Mouse (Mus musculus): ENCODE results near the gene Wfdc2. TPM values are rescaled to one million over a fixed set of nuclear protein-coding genes. Genes with fewer than 3 reads are reported as not detected.
A peak's percentile ranks its signal among the peaks of the same experiment; 100 is the strongest.

The Wfdc2 gene
- total RNA-seq (2015; ENCODE audit: low replicate concordance) (not detected in 2 replicates), total RNA-seq (2017; ENCODE audit: low replicate concordance) (not detected in 2 replicates)

DNA sequence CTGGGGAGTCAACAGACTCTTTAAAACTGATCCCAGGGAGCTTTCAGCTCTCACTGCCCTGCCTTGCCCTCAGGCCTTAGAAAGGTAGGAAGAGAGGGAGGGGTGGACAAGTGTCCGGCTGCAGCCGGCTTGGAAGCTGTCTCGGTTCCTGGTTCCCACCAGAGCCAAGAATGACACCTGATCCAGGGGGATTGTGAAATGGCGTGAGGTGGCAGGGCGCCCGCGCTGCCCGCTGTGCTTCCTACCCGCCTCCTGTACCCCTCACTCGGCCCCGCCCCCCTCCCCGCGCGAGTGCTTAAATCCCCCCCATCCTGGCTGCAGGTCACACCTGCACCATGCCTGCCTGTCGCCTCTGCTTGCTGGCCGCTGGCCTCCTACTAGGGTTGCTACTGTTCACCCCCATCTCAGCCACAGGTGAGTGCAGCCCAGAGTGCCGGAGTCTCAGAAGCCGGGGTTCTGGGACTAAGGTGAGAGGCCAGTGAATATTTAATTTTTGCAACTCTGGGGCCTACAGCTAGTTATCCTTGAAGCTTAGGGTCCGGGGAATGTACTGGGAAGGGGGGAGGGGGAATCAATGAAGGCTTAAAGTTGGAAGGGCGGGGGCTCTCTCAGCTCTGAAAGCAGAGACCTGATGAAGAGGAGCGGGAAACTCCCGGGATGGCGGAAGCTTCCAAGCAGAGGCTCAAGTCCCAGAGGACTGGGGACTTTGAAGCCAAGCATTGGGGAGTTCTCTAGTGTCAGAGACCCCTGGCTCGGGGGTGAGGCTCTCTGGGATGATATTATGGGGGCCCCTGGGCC, at the start of gene Wfdc2:
Gene Wfdc2 (plus strand): TSS at position 23 of the 798 bp plus-strand sequence.
- ATAC-seq (replicated peaks; ENCODE audit: low FRiP score, poor library complexity, severe bottlenecking): no peak

DNA sequence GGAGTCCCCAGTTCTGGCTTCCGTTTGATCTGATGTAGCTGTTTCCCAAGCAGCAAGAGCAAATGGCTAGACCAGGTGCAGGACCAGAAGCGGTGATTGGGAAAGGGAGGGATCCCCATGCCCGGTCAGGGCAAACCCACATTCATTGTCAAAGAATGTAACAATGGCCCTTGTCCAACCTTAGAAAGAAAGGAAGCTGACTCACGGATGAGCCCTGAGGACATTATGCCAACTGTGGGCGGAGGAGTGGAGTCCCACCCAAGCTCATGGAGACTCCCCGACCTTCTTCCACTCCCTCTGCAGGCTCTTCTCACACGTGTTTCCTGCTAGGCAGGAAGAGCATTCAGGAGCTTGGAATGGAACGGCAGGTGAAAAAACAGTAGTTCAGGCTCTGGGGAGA, 48.8 kb upstream of the Wfdc2 start:
- ATAC-seq (replicated peaks; ENCODE audit: low FRiP score, poor library complexity, severe bottlenecking): no peak

GRCm38 (mm10) chr2:164514916-164515315, 47.3 kb upstream of the Wfdc2 start:
- no peak for ATAC-seq (replicated peaks; ENCODE audit: low FRiP score, poor library complexity, severe bottlenecking)

GRCm38 (mm10) chr2:164515897-164516296, 46.3 kb upstream of the Wfdc2 start:
- ATAC-seq (replicated peaks; ENCODE audit: low FRiP score, poor library complexity, severe bottlenecking): no peak

DNA sequence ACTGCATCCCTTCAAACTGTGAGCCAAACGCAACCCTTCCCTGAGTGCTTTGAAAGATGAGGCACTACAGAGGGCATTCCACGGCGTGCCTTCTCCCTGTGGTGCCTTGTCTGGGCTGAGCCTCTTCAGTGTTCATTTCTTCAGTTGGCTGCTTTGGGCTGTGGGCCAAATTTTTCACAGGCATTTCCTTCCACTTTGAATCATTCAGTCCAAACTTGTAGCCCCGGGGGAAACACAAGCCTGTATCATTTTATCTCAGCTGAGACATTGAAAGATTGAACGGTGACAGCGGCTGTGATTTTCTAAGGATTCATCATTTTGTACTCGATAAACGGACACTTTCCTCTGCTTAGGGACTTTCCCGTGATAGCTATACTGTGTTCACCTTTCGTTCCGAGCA, 45.6 kb upstream of the Wfdc2 start:
- ATAC-seq (replicated peaks; ENCODE audit: low FRiP score, poor library complexity, severe bottlenecking): no peak

DNA sequence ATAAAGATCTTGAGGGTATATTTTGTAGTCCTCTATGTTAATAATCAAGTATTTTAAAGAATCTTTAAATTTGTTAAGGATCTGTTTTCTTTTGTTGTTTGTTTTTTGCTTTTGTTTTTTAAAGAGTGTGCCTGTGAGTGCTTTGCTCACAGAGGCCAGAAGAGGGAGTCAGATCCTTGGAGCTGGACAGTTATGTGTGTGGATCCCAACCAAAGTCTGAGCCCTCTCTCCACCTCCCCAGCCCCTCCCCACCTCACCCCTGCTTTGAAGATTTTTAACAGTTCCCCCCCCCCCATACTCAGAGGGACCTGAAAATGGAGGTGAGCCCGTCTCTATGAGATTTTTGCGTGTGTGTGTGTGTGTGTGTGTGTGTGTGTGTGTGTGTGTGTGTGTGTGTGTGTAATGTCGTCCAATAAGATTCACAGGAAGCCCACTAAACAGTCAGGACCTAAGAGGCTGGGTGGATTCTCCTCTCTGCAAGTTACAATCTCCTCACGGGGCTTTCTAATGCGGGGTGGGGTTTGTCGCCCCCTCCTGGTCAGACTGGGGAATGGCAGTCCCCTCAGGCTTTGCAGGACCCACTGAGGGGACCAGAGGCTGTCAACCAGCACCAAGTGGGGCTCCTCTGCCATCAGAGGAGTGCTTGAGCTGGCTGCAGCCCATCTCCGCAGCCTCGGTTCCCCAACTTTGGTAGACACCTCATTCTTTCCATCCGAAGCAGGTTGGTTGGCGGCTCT, 44.6 kb upstream of the Wfdc2 start:
- ATAC-seq (replicated peaks; ENCODE audit: low FRiP score, poor library complexity, severe bottlenecking): peak; percentile 64; the same call in 1 of the 2 replicates

GRCm38 (mm10) chr2:164518266-164519170, 43.7 kb upstream of the Wfdc2 start:
- no peak for ATAC-seq (replicated peaks; ENCODE audit: low FRiP score, poor library complexity, severe bottlenecking)

GRCm38 (mm10) chr2:164519171-164519526, 43.1 kb upstream of the Wfdc2 start:
- ATAC-seq (replicated peaks; ENCODE audit: low FRiP score, poor library complexity, severe bottlenecking): no peak

GRCm38 (mm10) chr2:164520782-164521181, 41.4 kb upstream of the Wfdc2 start:
- 0 out of 2 replicates have a peak, but pooled peaks have one; percentile 49 for ATAC-seq (replicated peaks; ENCODE audit: low FRiP score, poor library complexity, severe bottlenecking)

- no peak for ATAC-seq (replicated peaks; ENCODE audit: low FRiP score, poor library complexity, severe bottlenecking)
These were observed 40.4 kb upstream of the Wfdc2 start for GRCm38 (mm10) chr2:164521841-164522240.

DNA sequence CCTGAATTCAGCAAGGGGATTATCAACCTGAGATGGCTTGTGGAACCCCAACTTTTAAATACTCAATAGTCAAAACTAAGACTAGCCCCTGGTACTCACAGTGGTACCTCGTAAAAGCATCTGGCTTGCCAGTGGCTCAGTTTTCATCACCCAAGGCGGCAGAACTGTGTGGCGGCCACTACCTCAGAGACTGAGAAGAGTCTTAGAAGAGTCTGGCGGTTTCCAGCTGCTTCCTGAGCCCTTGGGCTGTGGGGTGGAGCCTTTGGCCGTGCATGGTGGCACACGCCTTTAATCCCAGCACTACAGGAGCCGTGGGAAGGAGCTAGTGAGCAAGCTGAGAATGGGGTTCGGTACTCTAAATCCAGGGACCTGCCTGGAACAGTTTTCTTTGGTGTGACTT, 39.9 kb upstream of the Wfdc2 start:
- no peak for ATAC-seq (replicated peaks; ENCODE audit: low FRiP score, poor library complexity, severe bottlenecking)

GRCm38 (mm10) chr2:164523301-164523773, 38.9 kb upstream of the Wfdc2 start:
- no peak for ATAC-seq (replicated peaks; ENCODE audit: low FRiP score, poor library complexity, severe bottlenecking)

- no peak for ATAC-seq (replicated peaks; ENCODE audit: low FRiP score, poor library complexity, severe bottlenecking)
These were observed 33.7 kb upstream of the Wfdc2 start for GRCm38 (mm10) chr2:164528557-164528956.

- peak; percentile 56 for ATAC-seq (replicated peaks; ENCODE audit: low FRiP score, poor library complexity, severe bottlenecking)
These were observed 31.0 kb upstream of the Wfdc2 start for GRCm38 (mm10) chr2:164531169-164531568.

- no peak for ATAC-seq (replicated peaks; ENCODE audit: low FRiP score, poor library complexity, severe bottlenecking)
These were observed 27.9 kb upstream of the Wfdc2 start for GRCm38 (mm10) chr2:164534315-164534714.

- ATAC-seq (replicated peaks; ENCODE audit: low FRiP score, poor library complexity, severe bottlenecking): no peak
These were observed 25.2 kb upstream of the Wfdc2 start for GRCm38 (mm10) chr2:164537003-164537402.

DNA sequence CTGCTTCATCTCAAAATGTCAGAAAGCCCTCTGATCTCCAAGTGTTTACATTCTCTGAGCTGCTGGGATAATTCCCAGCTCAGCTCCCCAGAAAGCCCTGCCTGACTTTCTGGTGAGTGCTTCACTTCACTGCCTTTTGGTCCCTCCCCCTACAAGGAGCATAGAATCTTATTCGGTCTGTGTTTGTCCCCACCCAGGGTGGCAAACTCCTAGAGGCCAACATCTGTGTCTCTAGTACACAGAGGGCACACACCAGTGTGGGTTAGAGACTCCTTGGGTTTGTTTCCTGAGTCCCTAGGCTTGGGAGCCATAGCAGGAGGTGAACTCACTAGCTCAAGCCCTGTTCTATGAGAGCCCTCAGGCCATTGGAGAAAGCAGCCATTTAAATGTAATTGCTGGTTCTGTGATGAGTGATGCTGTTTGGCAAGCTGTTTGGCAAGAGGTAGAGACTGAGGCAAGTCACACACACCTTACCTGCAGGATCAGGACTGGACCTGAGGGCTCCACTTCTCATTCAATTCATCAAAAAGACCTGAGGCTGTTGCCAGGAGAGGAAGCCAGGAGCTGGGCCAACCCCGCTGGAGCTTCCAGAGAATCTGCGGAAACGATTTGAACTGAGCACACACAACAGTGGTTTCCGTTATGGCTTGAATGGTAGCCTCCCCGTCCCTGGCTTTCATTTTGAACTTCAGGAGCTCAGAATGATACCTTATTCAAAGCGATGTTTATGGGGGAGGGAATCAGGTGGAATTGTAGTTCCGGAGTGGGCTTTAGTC, 21.4 kb upstream of the Wfdc2 start:
- ATAC-seq (replicated peaks; ENCODE audit: low FRiP score, poor library complexity, severe bottlenecking): no peak

DNA sequence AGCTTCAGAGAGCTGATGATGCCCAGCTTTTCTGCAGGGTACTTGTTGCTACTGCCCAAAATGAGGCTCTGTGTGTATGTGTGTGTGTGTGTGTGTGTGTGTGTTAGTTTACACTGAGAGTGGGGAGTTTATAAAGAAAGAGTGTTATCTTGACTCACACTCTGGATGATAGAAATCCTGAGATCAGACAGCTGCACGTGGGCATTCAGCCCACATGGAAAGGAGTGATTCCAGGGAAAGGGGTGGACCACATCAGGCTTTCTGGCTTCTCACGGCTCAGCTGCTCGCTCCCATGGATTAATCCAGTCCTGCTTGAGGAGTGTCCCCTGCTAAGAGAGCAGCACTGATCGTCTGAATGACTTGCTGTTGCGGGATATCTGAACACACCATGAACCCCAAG, 20.1 kb upstream of the Wfdc2 start:
- ATAC-seq (replicated peaks; ENCODE audit: low FRiP score, poor library complexity, severe bottlenecking): no peak

DNA sequence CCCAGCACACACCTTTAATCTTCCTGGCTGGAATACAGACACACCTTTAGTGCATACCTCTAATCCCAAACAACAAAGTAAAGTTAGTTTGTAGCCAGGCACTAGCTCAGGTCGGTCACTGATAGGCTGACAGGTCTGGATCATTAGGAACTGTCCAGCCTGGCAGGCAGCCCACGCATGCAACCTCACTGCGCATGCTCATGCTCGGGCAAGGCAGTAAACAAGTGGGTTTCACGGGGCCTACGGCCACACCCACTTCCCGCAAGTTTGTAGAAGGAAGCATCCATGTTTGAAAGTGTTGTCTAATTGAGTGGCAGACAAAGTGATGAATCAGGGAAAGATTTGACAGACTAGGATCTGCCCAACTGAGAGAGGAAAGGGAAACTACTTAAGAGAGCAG, 19.6 kb upstream of the Wfdc2 start:
- ATAC-seq (replicated peaks; ENCODE audit: low FRiP score, poor library complexity, severe bottlenecking): no peak

Data from erythroblast, adult 5-6 weeks (primary cell).